Mouse (Mus musculus) lung, postnatal 0 days (tissue): ENCODE data around the gene Oxsm.

Experiments
- CTCF ChIP-seq: IDR thresholded peaks from 2 replicates; pipeline ENCODE4 v1.5.1; 2016; ENCODE audit warnings: antibody characterized with exemption, mild to moderate bottlenecking
- EP300 ChIP-seq: IDR thresholded peaks from 2 replicates; pipeline ENCODE4 v1.6.1; 2016; ENCODE audit warnings: antibody characterized with exemption, mild to moderate bottlenecking, control low read depth

- TF ChIP-seq CTCF (no peak), EP300 (no peak)
Observed at GRCm38 (mm10) chr14:16201673-16202072, 47.9 kb downstream of the Oxsm start.
